Mouse (Mus musculus): ENCODE data around the gene Tctn3. TPM values are rescaled to one million over a fixed set of nuclear protein-coding genes. Genes with fewer than 3 reads are reported as not detected.

The Tctn3 gene
- total and polyA plus RNA-seq, 3 experiments: 6.5 to 7.7 (median 7.6) TPM

DNA sequence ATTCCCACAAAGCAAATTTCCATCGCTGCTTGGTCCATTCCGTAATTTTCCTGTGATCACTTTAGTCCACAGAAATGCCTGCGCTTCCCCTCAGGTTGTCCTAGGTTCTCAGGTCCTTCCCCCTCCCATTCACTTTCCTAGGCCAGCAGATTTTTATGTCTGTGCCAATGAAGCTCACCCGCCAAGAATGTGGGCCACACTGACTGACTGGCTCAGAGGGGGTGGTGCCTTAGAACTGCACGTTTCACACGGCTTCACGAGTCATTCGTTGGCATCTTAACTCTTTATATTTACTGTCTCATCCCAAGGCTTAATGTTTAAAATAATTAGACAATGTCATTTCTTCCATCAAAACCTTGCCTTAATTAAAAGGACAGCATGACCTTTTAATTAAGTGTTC, 16.2 kb downstream of the Tctn3 start:
- WGBS: 59% methylated on average over 8 of the region's 8 CpGs
- H3K36me3 ChIP-seq (ENCODE audit: control insufficient read depth, insufficient read depth, low read length): no peaks in the 10 kb centered on the region
- intact Hi-C loops (cut with DNase I): no loop called here
- no peaks in the 10 kb centered on the region for H3K79me2 ChIP-seq (replicated peaks; ENCODE audit: control insufficient read depth, insufficient read depth, low read length)
- no peak overlapping the region for H3K27ac ChIP-seq
- no peaks in the 10 kb centered on the region; the same call in 1 of the 2 replicates for H3K4me1 ChIP-seq (ENCODE audit: control insufficient read depth, insufficient read depth, low read length)
- no peak overlapping the region for H3K9ac ChIP-seq (ENCODE audit: low read depth, low read length)
- TF ChIP-seq CTCF (IDR thresholded peaks at IDR 0.05) (no peak), POLR2A (IDR thresholded peaks at IDR 0.05; ENCODE audit: insufficient read depth, low read depth, low read length) (no peak), EP300 (IDR thresholded peaks at IDR 0.05; ENCODE audit: insufficient read depth, low read depth, low read length) (no peak)
- no peaks in the 10 kb centered on the region for H3K27me3 ChIP-seq (ENCODE audit: control insufficient read depth, insufficient read depth, low read length)
- H3K4me3 ChIP-seq: no peak overlapping the region
- DNase-seq: peak in 1 of 2 experiments; percentile 57

DNA sequence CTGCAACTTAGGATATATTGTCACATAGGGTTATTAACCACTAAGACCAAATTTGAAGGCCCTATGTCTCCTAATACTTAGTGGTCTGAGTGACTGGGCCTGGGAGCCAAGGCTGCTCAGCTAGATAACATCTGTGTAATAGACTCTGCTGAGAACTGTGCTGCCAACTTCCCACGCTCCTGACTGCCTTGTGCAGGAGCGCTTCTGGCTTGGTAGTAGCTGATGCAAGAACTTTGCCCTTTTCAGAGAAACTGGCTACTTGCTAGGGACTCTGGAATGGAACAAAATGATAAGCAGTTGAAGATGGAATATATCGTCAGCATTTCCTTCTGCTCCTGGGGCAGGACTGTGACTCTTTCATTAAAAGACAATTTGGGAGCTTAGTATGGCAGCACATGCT, 16.8 kb downstream of the Tctn3 start:
- Histone ChIP-seq H3K4me1 (ENCODE audit: control insufficient read depth, insufficient read depth, low read length) (no peaks in the 10 kb centered on the region; the same call in 1 of the 2 replicates), H3K79me2 (replicated peaks; ENCODE audit: control insufficient read depth, insufficient read depth, low read length) (no peaks in the 10 kb centered on the region), H3K36me3 (ENCODE audit: control insufficient read depth, insufficient read depth, low read length) (no peaks in the 10 kb centered on the region), H3K27me3 (ENCODE audit: control insufficient read depth, insufficient read depth, low read length) (no peaks in the 10 kb centered on the region), H3K9ac (ENCODE audit: low read depth, low read length) (no peak overlapping the region), H3K27ac (no peak overlapping the region), H3K4me3 (no peak overlapping the region)
- intact Hi-C loops (cut with DNase I): no loop called here
- WGBS: 65% methylated on average over 3 of the region's 3 CpGs
- DNase-seq: no peak
- TF ChIP-seq EP300 (IDR thresholded peaks at IDR 0.05; ENCODE audit: insufficient read depth, low read depth, low read length) (no peak), POLR2A (IDR thresholded peaks at IDR 0.05; ENCODE audit: insufficient read depth, low read depth, low read length) (no peak), CTCF (IDR thresholded peaks at IDR 0.05) (no peak)

DNA sequence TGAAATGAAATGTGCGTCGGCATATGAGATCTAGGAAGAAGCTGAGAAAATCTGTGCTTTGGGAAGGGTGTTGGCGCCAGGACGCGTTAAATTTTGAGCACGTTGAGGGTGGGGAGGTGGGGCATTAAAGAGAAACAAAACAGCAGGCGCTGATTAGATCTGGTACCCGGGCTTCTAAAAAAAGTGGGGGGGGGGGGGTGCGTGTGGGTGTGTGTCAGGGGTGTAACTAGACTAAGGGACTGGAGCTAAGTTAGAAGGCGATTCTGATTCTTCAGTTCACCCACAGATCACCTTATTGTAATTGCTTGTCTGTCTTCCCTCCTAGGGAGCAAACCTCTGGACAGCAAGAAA, 22.5 kb downstream of the Tctn3 start:
- no peak for DNase-seq
- no peaks in the 10 kb centered on the region for H3K79me2 ChIP-seq (replicated peaks; ENCODE audit: control insufficient read depth, insufficient read depth, low read length)
- H3K4me3 ChIP-seq: peak overlapping the region; percentile 69
- H3K9ac ChIP-seq (ENCODE audit: low read depth, low read length): peak overlapping the region; percentile 58
- H3K36me3 ChIP-seq (ENCODE audit: control insufficient read depth, insufficient read depth, low read length): no peaks in the 10 kb centered on the region
- no peaks in the 10 kb centered on the region for H3K27me3 ChIP-seq (ENCODE audit: control insufficient read depth, insufficient read depth, low read length)
- H3K4me1 ChIP-seq (ENCODE audit: control insufficient read depth, insufficient read depth, low read length): no peaks in the 10 kb centered on the region
- under 1% methylated on average over 10 of the region's 10 CpGs for WGBS
- intact Hi-C loops (cut with DNase I): no loop called here
- TF ChIP-seq POLR2A (IDR thresholded peaks at IDR 0.05; ENCODE audit: insufficient read depth, low read depth, low read length) (no peak), CTCF (IDR thresholded peaks at IDR 0.05) (no peak), EP300 (IDR thresholded peaks at IDR 0.05; ENCODE audit: insufficient read depth, low read depth, low read length) (no peak)
- no peak overlapping the region for H3K27ac ChIP-seq

DNA sequence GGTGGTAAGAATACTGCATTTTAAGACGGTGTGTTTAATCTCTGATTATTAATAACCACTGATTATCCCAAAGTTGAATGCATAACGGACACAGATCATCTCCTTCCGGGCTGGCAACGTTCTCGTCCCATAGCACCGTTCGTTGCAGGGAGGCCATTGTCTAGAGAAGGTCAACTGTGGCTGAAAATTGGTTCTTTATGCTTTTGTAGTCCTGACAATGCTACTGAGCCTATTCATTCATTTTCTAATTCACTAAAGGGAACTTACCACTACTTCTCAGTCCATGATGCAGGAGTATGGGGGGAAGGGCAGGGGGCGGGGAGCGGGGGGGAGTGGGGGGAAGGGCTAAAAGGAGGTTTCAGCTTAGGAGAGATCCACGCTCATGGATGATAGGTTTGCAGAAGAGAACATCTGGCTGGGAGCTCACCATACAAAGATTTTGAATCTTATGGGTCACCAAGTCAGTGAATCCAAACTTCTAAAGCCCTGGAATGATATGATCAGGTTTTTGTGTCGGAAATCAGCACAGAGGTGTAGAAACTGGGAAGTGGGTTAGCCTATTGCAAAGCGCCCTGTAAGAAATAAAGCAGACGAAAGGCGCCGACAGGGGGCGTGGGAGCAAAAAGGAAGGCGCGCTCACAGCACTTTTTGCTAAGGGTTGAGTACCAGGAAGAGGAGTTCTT, 23.0 kb downstream of the Tctn3 start:
- peak overlapping the region; percentile 69 for H3K4me3 ChIP-seq
- intact Hi-C loops (cut with DNase I): no loop called here
- 1% methylated on average over 18 of the region's 18 CpGs for WGBS
- no peaks in the 10 kb centered on the region for H3K36me3 ChIP-seq (ENCODE audit: control insufficient read depth, insufficient read depth, low read length)
- no peaks in the 10 kb centered on the region for H3K4me1 ChIP-seq (ENCODE audit: control insufficient read depth, insufficient read depth, low read length)
- H3K27ac ChIP-seq: 0 out of 2 replicates have a peak overlapping the region, but pooled peaks have one; percentile 15
- no peaks in the 10 kb centered on the region for H3K79me2 ChIP-seq (replicated peaks; ENCODE audit: control insufficient read depth, insufficient read depth, low read length)
- DNase-seq: peak; percentile 89 to 90
- no peak for TF ChIP-seq EP300 (IDR thresholded peaks at IDR 0.05; ENCODE audit: insufficient read depth, low read depth, low read length)
- peak; percentile 83 for TF ChIP-seq CTCF (IDR thresholded peaks at IDR 0.05)
- TF ChIP-seq POLR2A (IDR thresholded peaks at IDR 0.05; ENCODE audit: insufficient read depth, low read depth, low read length): no peak
- no peaks in the 10 kb centered on the region for H3K27me3 ChIP-seq (ENCODE audit: control insufficient read depth, insufficient read depth, low read length)
- H3K9ac ChIP-seq (ENCODE audit: low read depth, low read length): peak overlapping the region; percentile 58

- intact Hi-C loops (cut with DNase I): no loop called here
- WGBS: 0% methylated on average over 34 of the region's 34 CpGs
- peak within 1 kb of the TSS; percentile 71 for H3K9ac ChIP-seq (ENCODE audit: low read depth, low read length)
Measured at GRCm38 (mm10) chr19:40588293-40588654, 23.8 kb downstream of the Tctn3 start, which contains the start of gene Aldh18a1. Aldh18a1 (minus strand) TSS chr19:40588463.

GRCm38 (mm10) chr19:40587491-40588292, 24.3 kb downstream of the Tctn3 start:
- Histone ChIP-seq H3K36me3 (ENCODE audit: control insufficient read depth, insufficient read depth, low read length) (no peaks in the 10 kb centered on the region), H3K4me1 (ENCODE audit: control insufficient read depth, insufficient read depth, low read length) (no peaks in the 10 kb centered on the region), H3K27me3 (ENCODE audit: control insufficient read depth, insufficient read depth, low read length) (no peaks in the 10 kb centered on the region), H3K27ac (peak overlapping the region; percentile 3; the same call in 1 of the 2 replicates), H3K79me2 (replicated peaks; ENCODE audit: control insufficient read depth, insufficient read depth, low read length) (no peaks in the 10 kb centered on the region), H3K4me3 (peak overlapping the region; percentile 69), H3K9ac (ENCODE audit: low read depth, low read length) (peak overlapping the region; percentile 71)
- 8% methylated on average over 30 of the region's 30 CpGs for WGBS
- TF ChIP-seq EP300 (IDR thresholded peaks at IDR 0.05; ENCODE audit: insufficient read depth, low read depth, low read length) (no peak), POLR2A (IDR thresholded peaks at IDR 0.05; ENCODE audit: insufficient read depth, low read depth, low read length) (no peak), CTCF (IDR thresholded peaks at IDR 0.05) (no peak)
- DNase-seq: no peak
- intact Hi-C loops (cut with DNase I): no loop called here

More at GRCm38 (mm10) chr19:40588293-40588654, 23.8 kb downstream of the Tctn3 start, which contains the start of gene Aldh18a1:
- peak; percentile 93 to 96 for DNase-seq
- Histone ChIP-seq H3K4me3 (peak within 1 kb of the TSS; percentile 69), H3K36me3 (ENCODE audit: control insufficient read depth, insufficient read depth, low read length) (no peaks in the 10 kb centered on the region), H3K27ac (peak within 1 kb of the TSS; percentile 15; the same call in 1 of the 2 replicates), H3K4me1 (ENCODE audit: control insufficient read depth, insufficient read depth, low read length) (no peaks in the 10 kb centered on the region), H3K79me2 (replicated peaks; ENCODE audit: control insufficient read depth, insufficient read depth, low read length) (no peaks in the 10 kb centered on the region), H3K27me3 (ENCODE audit: control insufficient read depth, insufficient read depth, low read length) (no peaks in the 10 kb centered on the region)
- TF ChIP-seq POLR2A (IDR thresholded peaks at IDR 0.05; ENCODE audit: insufficient read depth, low read depth, low read length) (no peak), CTCF (IDR thresholded peaks at IDR 0.05) (no peak)
